Mouse (Mus musculus) embryonic facial prominence, embryonic 12.5 days (tissue): ENCODE measurements around the gene Card14. TPM values are rescaled to one million over a fixed set of nuclear protein-coding genes. Genes with fewer than 3 reads are reported as not detected.

Source experiments
- ATAC-seq: fragments of 200-750 bp; cut with Nextera tagmentation; 2 replicates; pipeline ENCODE4 v1.8.0; 2017; ENCODE audit not compliant: insufficient number of reproducible peaks, insufficient read depth, low FRiP score, low TSS enrichment
- H3K27ac ChIP-seq: fragments of 300-500 bp; sonication (generic); 2 replicates; pipeline ENCODE4 v1.5.1; 2016; ENCODE audit warnings: mild to moderate bottlenecking
- H3K27me3 ChIP-seq: fragments of 300-500 bp; sonication (generic); 2 replicates; pipeline ENCODE4 v1.6.1; 2016; ENCODE audit warnings: mild to moderate bottlenecking, moderate library complexity
- H3K36me3 ChIP-seq: fragments of 300-500 bp; sonication (generic); 2 replicates; pipeline ENCODE4 v1.6.1; 2016; ENCODE audit warnings: mild to moderate bottlenecking
- H3K4me1 ChIP-seq: fragments of 300-500 bp; sonication (generic); 2 replicates; pipeline ENCODE4 v1.6.1; 2016
- H3K4me2 ChIP-seq: fragments of 300-500 bp; sonication (generic); replicated peaks from 2 replicates; pipeline ENCODE4 v1.6.1; 2016; ENCODE audit warnings: mild to moderate bottlenecking, moderate library complexity
- H3K4me3 ChIP-seq: fragments of 300-500 bp; sonication (generic); 2 replicates; pipeline ENCODE4 v1.5.1; 2016; ENCODE audit warnings: mild to moderate bottlenecking
- H3K9ac ChIP-seq: fragments of 300-500 bp; sonication (generic); 2 replicates; pipeline ENCODE4 v1.6.1; 2016; ENCODE audit warnings: mild to moderate bottlenecking, moderate library complexity
- H3K9me3 ChIP-seq: fragments of 300-500 bp; sonication (generic); 2 replicates; pipeline ENCODE4 v1.6.1; 2016; ENCODE audit warnings: mild to moderate bottlenecking, moderate library complexity
- WGBS: fragments of 180-500 bp; shearing (Covaris S2); methylation state at CpG from one replicate; pipeline ENCODE4 v1.1.7; 2016; 5-methylcytosine and 5-hydroxymethylcytosine counted together
- polyA plus RNA-seq: library from polyadenylated mRNA; unstranded; fragments of >200 nt; fragmentation: Nextera tagmentation; extraction: Ambion mirVana; gene quantifications from 2 replicates; pipeline ENCODE4 v1.2.1, GENCODE M21; 2016

The Card14 gene
- polyA plus RNA-seq, 1 experiment from 2014 or later: 0.52 TPM

DNA sequence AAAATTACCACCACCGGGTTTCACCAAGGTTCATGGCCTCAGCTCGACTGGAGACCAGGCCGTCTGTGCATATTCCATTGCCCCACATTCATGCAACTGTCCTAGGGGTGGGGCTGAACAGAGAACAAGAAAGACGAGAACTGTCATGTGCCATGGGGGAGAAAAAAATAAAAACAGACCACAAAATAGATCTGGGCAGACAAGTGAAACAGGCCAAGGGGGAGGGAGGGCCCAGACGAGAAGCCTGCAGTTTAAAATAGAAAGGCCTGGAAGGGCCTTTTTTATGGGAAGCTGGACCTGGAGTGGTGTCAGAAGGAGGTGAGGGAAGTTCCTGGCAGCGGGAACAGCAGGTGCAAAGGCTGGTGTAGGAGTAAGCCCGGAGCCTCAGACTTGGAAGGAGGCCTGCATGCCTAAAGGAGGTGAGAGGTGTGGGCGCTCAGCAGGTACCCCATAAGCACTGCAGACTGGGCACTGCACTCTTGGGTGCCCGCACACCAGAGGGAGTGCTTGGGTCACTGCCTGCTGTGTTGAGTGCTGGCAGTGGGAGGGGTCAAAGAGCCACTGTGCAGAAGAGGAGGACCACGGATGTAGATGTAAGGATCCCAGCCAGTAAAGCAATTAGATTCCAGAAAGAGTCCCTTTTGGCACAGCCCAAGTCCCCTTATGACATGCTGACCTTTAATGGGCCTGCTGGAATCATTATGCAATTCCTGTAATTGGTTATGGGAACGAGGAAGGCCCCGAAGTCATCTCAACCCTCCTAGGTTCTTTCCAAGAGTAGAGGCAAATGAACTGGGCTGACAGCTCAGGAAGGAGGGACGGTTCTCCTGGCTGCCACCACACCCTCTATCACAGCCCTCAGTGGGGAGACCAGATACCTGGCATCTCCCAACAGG, 558 bp upstream of the Card14 start:
- Histone ChIP-seq H3K4me3 (no peak overlapping the region), H3K4me1 (peaks cover 4% of the 10 kb centered on the region; the same call in 1 of the 2 replicates), H3K27ac (no peak overlapping the region), H3K4me2 (no peak overlapping the region), H3K9me3 (no peaks in the 10 kb centered on the region), H3K9ac (no peak overlapping the region), H3K36me3 (no peaks in the 10 kb centered on the region), H3K27me3 (peaks cover 6% of the 10 kb centered on the region)
- ATAC-seq: no peak; the same call in 1 of the 2 replicates
- 55% methylated on average over 13 of the region's 13 CpGs for WGBS

DNA sequence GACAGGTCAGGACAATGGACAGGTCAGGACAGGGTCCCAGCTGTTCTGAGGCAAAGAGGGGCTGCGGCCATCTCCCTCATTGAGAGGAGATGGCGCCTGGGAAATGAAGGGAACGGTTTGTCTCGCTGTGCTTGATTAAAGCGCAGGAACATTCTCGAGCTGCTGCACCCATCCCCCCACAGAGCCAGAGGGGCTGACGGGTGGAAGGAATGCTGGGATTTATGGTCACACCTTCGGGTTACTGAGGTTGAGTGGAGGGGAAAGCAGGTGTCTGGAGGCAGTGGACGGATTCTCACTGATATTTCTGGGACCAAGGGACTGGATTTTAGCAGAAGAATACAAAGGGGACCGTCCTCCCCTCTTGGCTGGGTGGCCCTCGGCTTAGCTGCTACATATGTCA, 348 bp downstream of the Card14 start:
- H3K27ac ChIP-seq: no peak overlapping the region
- no peaks in the 10 kb centered on the region for H3K36me3 ChIP-seq
- H3K4me2 ChIP-seq: no peak overlapping the region

GRCm38 (mm10) chr11:119310621-119311020, 3.1 kb downstream of the Card14 start:
- Histone ChIP-seq H3K4me2 (no peak overlapping the region), H3K4me3 (no peak overlapping the region), H3K9me3 (no peaks in the 10 kb centered on the region), H3K36me3 (no peaks in the 10 kb centered on the region), H3K27me3 (peaks cover 6% of the 10 kb centered on the region), H3K9ac (no peak overlapping the region), H3K27ac (no peak overlapping the region), H3K4me1 (peaks cover 4% of the 10 kb centered on the region; the same call in 1 of the 2 replicates)
- 17% methylated on average over 10 of the region's 10 CpGs for WGBS
- no peak for ATAC-seq

More for the DNA sequence above, 348 bp downstream of the Card14 start:
- Histone ChIP-seq H3K27me3 (peaks cover 6% of the 10 kb centered on the region), H3K4me3 (no peak overlapping the region), H3K4me1 (peaks cover 4% of the 10 kb centered on the region; the same call in 1 of the 2 replicates), H3K9ac (no peak overlapping the region), H3K9me3 (no peaks in the 10 kb centered on the region)
- no peak for ATAC-seq
- WGBS: 24% methylated on average over 11 of the region's 11 CpGs

DNA sequence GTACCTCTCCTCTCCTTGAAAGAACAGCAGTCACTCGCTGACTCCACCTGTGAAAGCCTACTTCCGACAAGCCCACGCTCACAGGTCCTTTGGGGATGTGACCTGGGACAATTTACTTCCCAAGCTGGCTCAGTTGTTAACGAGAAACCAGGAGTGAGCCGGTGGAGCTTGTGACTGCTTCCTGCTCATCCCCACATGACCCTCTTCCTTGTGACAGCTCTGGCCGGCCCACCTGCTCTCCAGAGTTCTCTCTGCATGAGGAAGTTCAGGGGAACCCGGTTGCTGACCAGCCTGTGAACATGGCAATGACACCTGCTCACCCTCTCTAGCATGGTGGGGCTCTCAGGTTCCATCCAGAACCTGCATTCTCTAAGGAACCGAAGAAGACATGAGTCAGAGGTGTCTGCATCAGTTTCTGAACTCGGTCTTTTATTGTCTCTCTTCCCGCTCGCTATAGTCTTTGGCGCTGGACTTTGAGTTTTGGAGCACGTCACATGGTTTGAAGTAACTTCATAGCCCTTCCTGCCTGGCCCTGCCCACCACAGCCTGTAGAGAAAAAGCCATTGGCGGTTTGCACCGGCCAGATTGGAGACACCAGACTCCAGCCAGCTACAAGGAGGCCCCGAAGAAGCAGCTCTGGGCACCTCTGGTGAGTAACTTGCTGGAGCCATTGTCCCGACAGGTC, 6.8 kb downstream of the Card14 start:
- Histone ChIP-seq H3K4me2 (no peak overlapping the region), H3K9me3 (no peaks in the 10 kb centered on the region), H3K4me3 (no peak overlapping the region), H3K27ac (no peak overlapping the region), H3K27me3 (peaks cover 6% of the 10 kb centered on the region), H3K9ac (no peak overlapping the region), H3K4me1 (no peaks in the 10 kb centered on the region), H3K36me3 (no peaks in the 10 kb centered on the region)
- WGBS: 79% methylated on average over 17 of the region's 17 CpGs
- ATAC-seq: no peak

DNA sequence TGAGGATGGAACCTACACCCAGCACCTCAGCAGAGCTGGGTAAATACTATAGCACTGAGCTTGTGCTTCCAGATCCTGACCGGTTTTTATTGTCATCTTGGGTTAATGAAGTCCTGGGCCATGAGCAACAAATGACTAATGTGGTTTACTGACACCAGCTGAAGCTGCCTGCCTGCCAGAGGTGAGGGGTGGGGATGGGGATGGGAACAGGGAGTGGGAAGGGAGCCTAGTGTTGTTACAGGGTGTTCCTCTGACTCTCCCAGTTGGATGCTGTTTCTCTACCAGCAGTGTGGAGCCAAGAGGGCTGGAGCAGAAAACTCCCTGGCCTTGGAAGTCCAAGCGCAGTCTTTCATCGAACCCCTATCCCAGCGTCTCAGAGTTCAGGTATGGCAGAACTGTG, 9.2 kb downstream of the Card14 start:
- Histone ChIP-seq H3K4me1 (no peaks in the 10 kb centered on the region), H3K36me3 (no peaks in the 10 kb centered on the region), H3K27ac (no peak overlapping the region), H3K4me2 (no peak overlapping the region), H3K4me3 (no peak overlapping the region), H3K9me3 (no peaks in the 10 kb centered on the region), H3K9ac (no peak overlapping the region), H3K27me3 (peaks cover under 1% of the 10 kb centered on the region; the same call in 1 of the 2 replicates)
- WGBS: 89% methylated on average over 4 of the region's 4 CpGs
- no peak for ATAC-seq

DNA sequence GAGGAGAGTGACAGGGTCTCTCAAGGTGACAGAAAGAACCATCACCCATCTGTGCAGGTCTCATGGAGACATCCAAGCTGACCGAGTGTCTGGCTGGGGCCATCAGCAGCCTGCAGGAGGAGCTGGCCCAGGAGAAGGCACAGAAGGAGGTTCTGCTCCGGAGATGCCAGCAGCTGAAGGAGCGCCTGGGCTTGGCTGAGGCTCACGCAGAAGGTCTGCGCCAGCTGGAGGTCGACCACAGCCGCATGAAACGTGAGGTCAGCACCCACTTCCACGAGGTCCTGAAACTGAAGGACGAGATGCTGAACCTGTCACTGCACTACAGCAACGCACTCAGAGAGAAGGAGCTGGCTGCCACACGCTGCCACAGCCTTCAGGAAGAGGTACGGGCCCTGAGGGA, 15.0 kb downstream of the Card14 start:
- Histone ChIP-seq H3K4me3 (no peak overlapping the region), H3K27me3 (0 out of 2 replicates have a peak, but pooled peaks cover 3% of the 10 kb centered on the region), H3K36me3 (no peaks in the 10 kb centered on the region), H3K27ac (no peak overlapping the region), H3K9me3 (no peaks in the 10 kb centered on the region), H3K4me1 (no peaks in the 10 kb centered on the region), H3K9ac (no peak overlapping the region), H3K4me2 (no peak overlapping the region)
- no peak for ATAC-seq
- WGBS: 79% methylated on average over 13 of the region's 13 CpGs

GRCm38 (mm10) chr11:119325068-119325467, 17.5 kb downstream of the Card14 start:
- no peak overlapping the region for H3K4me2 ChIP-seq
- 0 out of 2 replicates have a peak, but pooled peaks cover 3% of the 10 kb centered on the region for H3K27me3 ChIP-seq
- H3K9me3 ChIP-seq: no peaks in the 10 kb centered on the region
- H3K4me1 ChIP-seq: no peaks in the 10 kb centered on the region
- no peak overlapping the region for H3K27ac ChIP-seq
- no peak overlapping the region for H3K9ac ChIP-seq
- WGBS: 82% methylated on average over 1 of the region's 1 CpGs
- H3K4me3 ChIP-seq: no peak overlapping the region
- H3K36me3 ChIP-seq: no peaks in the 10 kb centered on the region
- ATAC-seq: no peak

DNA sequence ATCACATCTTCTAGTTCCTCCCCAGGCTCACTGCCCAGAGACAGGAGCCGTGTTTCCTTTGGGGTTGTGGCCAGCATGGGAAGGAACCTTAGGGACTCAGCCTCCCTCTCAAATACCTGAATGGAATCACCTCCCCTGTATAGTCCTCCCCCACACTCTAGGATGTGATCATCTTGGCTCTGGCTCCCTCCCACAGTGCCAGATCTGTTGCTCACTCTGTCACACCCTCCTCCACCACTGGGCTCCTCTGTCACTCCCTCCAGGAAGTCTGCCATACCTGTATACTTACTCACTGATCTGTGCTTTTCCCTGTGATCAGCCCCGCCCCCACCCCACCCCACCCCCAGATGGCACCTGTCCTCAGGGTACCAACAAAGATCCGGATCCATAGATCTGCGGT, 23.0 kb downstream of the Card14 start:
- H3K9ac ChIP-seq: no peak overlapping the region
- H3K4me1 ChIP-seq: no peaks in the 10 kb centered on the region
- H3K9me3 ChIP-seq: no peaks in the 10 kb centered on the region
- no peak overlapping the region for H3K4me2 ChIP-seq
- 49% methylated on average over 4 of the region's 4 CpGs for WGBS
- no peak overlapping the region for H3K27ac ChIP-seq
- no peaks in the 10 kb centered on the region for H3K36me3 ChIP-seq
- H3K27me3 ChIP-seq: peaks cover 3% of the 10 kb centered on the region; the same call in 1 of the 2 replicates
- no peak overlapping the region for H3K4me3 ChIP-seq
- no peak for ATAC-seq

GRCm38 (mm10) chr11:119331970-119332369, 24.4 kb downstream of the Card14 start:
- 35% methylated on average over 3 of the region's 3 CpGs for WGBS
- Histone ChIP-seq H3K4me2 (no peak overlapping the region), H3K27ac (no peak overlapping the region), H3K4me3 (no peak overlapping the region), H3K9ac (no peak overlapping the region), H3K9me3 (no peaks in the 10 kb centered on the region), H3K36me3 (no peaks in the 10 kb centered on the region), H3K27me3 (peaks cover 3% of the 10 kb centered on the region; the same call in 1 of the 2 replicates), H3K4me1 (no peaks in the 10 kb centered on the region)
- ATAC-seq: no peak

- Histone ChIP-seq H3K4me1 (no peaks in the 10 kb centered on the region), H3K36me3 (no peaks in the 10 kb centered on the region), H3K4me3 (no peak overlapping the region), H3K9ac (no peak overlapping the region), H3K27me3 (no peaks in the 10 kb centered on the region; the same call in none of the 2 replicates), H3K4me2 (no peak overlapping the region), H3K27ac (no peak overlapping the region), H3K9me3 (no peaks in the 10 kb centered on the region)
- ATAC-seq: no peak
- 79% methylated on average over 10 of the region's 10 CpGs for WGBS
Measured at GRCm38 (mm10) chr11:119338271-119339059, 30.9 kb downstream of the Card14 start.

DNA sequence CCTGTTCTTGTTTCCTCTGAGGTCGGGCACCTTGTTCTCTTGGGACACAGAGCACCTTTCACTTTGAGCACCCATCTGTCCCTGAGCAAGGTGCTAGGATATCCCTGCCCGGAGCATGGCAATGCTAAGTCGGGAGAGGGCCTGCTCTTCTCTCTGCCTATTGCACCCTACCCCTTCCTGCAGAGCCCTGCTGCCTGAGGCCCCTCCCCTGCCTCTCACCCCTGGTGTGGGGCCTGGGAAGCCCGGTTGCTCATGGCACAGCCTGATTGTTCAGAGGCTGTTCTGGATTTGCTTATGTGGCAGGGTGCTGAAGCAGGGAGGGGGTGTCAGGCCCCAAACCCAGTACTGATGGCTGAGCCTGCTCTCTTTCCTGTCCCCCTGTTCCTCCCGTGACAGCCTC, 31.6 kb downstream of the Card14 start:
- no peak overlapping the region for H3K4me3 ChIP-seq
- WGBS: 52% methylated on average over 5 of the region's 5 CpGs
- ATAC-seq: no peak
- no peak overlapping the region for H3K27ac ChIP-seq
- no peaks in the 10 kb centered on the region for H3K36me3 ChIP-seq
- no peaks in the 10 kb centered on the region for H3K9me3 ChIP-seq
- H3K9ac ChIP-seq: 0 out of 2 replicates have a peak overlapping the region, but pooled peaks have one; percentile 3
- H3K27me3 ChIP-seq: no peaks in the 10 kb centered on the region; the same call in 1 of the 2 replicates
- H3K4me1 ChIP-seq: no peaks in the 10 kb centered on the region
- H3K4me2 ChIP-seq: no peak overlapping the region
